Mouse (Mus musculus) thymus, adult 2 months (tissue): ENCODE data around the gene Mboat7.

ENCODE experiments used
- CTCF ChIP-seq: fragments of 200-500 bp; IDR thresholded peaks from 2 replicates; pipeline ENCODE4 v1.5.1; 2012; ENCODE audit warnings: mild to moderate bottlenecking, control low read depth, low read length, moderate library complexity, borderline replicate concordance; ENCODE audit not compliant: control insufficient read depth, poor library complexity, insufficient read depth; ENCODE audit errors: extremely low read depth
- POLR2A ChIP-seq: fragments of 200-500 bp; IDR thresholded peaks from 2 replicates; pipeline ENCODE4 v1.6.1; 2012; ENCODE audit warnings: mild to moderate bottlenecking, low read length, control low read depth, moderate library complexity; ENCODE audit not compliant: control insufficient read depth, poor library complexity, insufficient read depth; ENCODE audit errors: extremely low read depth

DNA sequence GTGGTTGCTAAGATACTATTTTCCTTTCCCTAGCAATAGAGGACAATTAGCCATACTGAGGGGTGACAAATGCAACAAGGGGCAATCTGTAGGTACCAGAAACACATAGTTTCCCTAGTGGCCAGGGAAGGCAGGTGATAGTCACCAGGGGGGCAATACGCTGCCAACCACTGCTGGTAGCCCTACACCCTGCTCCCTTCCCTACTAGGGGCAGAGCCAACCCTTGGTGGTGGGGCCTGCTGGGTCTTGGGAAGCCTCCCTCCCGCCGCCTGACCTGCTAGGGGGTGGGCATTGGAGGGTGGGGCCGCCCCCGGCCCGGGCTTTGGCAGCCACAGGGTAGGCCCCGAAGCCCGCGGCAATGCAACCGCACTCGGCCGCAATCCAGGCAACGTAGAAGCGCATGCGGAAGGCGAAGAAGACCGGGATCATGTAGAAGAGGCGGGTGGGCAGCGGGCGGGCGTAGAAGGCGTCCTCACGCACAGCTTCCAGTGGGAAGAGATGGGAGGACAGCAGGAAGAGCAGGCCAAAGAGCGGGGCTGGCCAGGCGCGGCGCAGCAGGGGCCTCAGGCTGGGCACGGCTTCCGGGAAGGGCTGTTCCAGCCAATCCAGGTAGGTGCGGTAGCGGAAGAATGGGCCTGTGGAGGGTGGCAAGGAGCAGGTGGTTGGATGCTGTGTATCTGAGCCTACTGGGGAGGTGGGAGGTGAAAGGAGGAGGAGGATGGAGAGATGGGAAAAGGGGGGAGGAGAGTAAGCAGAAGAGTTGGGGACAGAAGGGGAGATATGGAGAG is 7.7 kb downstream of the Mboat7 start:
- no peak for TF ChIP-seq POLR2A
- no peak for TF ChIP-seq CTCF
